Mouse (Mus musculus) embryonic fibroblast, embryonic 13.5 days (primary cell): ENCODE data around the gene Serpinb11.

Experiments used
- CTCF ChIP-seq: IDR thresholded peaks from 2 replicates; pipeline ENCODE4 v1.5.1; 2011; ENCODE audit warnings: mild to moderate bottlenecking, control low read depth, low read length, moderate library complexity, borderline replicate concordance; ENCODE audit not compliant: insufficient read depth
- POLR2A ChIP-seq: IDR thresholded peaks from 2 replicates; pipeline ENCODE4 v1.6.1; 2011; ENCODE audit warnings: low read depth, mild to moderate bottlenecking, control low read depth, low read length, moderate library complexity

GRCm38 (mm10) chr1:107345979-107346378 is 15.0 kb upstream of the Serpinb11 start:
- no peak for TF ChIP-seq POLR2A
- no peak for TF ChIP-seq CTCF
